Mouse (Mus musculus) thymus, postnatal 25 days (tissue): ENCODE results near the gene Efnb2.

Source experiments
- DNase-seq: peaks from one replicate; pipeline ENCODE4 v3.0.0; 2022

Efnb2 gene

DNA sequence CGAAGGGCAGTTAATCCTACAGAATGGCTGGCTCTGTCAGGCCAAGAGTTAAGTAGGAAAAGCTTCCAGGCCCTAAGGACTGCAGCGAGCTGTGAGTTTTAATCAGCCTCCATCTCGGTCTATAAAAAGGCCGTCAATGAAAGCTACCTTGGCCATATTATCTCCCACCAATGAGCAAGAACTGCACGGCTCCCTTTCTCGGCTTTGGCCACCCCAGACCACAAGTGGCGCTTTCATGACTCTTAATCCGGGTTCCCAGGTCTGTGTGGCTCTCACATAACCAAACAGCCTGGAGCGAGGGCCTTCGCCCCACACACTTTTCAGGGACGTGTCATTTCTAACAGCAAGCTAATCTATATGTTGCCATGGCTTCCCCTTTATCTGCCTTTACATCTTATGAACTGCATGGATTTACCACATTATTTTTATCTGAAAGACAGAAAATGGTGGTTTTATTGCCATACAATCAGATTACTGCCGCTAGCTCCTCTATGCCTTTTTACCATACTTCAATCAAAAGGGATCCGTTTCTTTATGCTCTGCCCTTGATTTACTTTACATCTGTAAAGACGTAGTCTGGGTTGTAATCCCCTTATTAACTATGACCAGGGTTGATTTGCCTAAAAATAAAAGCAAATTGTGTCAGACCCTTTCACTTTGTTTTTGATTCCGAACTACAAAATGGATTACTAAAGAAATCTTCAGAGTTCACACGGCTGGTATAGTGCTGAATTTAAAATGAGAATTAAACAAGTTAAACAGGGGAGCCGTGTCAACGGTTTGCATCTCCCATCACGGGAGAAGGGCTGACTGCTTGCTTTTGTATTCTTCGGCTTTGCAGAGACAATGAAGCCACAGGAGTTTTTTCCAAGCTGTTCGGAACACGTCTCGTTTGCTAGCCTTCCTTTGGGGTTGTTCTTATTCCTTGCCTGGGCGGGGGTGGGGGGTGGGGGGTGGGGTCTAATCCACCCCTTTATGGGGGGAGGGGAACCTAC lies 5.4 kb downstream of the Efnb2 start:
- DNase-seq, result no peak

DNA sequence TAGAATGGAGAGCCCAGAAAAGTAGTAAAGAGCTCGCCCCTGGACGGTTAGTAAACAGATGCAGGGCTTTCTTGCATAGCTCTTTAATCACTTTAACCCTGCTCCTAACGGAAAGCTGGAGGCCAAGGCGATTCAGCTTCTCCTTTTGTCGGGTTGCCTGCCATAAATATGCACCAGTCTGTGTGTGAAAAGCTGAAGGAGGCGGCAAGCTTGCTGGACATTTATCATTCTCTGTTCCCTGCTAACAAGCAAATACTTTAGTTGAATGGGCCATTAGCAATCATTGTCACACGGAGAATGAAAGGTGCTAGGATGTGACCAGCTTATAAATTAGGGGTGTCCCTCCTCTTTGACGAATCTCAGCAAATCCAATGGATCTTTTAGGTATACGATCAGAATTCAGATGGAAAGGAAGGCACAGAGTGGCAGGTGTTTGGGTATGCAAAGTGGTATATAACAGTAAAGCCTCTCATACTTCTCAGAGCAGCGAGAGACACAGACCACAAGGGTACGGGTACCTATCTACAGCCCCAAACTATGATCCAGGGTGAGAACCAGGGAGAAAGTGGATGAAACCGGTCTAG lies 7.0 kb downstream of the Efnb2 start:
- no peak for DNase-seq

DNA sequence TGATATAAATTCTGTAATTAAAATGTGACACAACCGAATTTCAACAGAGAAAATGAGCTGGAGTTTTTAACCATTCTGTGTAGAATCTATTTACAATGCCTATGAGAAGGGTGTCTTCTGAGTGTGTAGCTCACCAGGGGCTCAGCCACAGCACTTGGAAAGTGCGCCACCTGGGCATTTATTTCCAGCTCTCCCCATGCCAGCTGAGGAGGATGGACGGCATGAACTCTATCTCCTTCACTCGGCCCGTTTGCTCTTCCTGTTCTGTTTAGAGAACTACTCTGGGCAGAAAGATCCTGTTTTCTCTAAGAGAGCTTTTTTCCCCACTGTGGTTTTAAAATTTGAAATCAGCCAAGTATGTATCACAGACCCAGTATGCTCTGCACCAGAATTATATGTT lies 7.7 kb downstream of the Efnb2 start:
- no peak for DNase-seq

DNA sequence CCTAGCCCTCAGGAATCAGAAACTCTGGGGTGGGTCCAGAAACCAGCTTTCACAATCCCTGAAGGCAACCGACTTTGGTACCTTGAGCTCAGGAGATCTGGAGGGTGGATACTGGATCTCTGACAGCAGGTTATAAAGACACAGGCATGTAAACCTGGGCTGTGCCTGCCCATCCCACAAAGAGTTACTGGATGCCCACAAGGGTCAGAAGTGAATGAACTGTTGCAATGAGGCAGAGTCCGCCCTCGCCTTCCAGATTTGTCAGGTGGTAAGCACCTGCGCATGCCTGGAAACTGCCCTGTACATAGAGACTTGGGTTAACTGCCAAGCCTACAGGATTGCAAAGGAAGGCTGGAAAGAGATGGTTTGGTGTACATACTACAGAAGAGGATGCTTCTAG lies 8.7 kb downstream of the Efnb2 start:
- no peak for DNase-seq

DNA sequence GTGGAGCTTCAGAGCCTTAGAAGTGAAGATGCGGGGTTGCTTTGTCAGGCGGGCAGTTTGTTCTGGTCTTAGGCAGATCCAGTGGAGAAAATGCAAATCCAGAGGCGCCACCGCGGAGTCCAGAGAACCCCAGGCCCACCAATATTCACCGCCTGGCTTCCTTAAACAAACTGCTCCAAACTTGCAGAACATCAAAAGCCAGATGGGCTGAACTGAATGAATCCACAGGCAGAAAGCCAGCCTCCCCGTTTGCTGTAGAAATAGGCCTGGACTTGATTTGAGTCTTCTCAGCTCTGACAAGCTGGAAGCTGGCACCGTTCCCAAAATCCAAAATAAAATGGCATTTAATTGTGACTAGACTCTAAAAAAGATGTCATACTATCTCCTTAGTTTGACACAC lies 11.1 kb downstream of the Efnb2 start:
- DNase-seq, result no peak

DNA sequence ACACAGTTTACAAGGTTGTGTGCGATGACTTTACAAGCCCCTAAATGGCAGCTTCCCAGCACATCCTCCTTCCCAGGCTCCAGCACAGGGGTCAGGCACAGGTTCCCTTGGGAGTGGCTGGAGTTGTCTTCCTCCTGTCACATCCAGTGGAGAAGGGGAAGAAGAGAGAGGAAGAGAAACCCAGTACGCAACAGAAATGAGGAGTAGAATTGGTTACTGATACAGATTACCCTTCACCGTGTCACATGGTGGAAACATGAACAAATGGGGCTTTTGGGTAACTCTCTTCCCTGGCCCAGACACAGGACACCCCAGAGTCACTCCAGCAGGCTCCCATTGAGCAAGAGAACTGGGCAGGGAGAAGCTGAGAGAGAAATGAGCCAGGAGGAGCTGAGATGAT lies 11.5 kb downstream of the Efnb2 start:
- no peak for DNase-seq

- no peak for DNase-seq
Observed at GRCm38 (mm10) chr8:8648686-8649085, 12.4 kb downstream of the Efnb2 start.

- no peak for DNase-seq
Observed at GRCm38 (mm10) chr8:8647824-8648223, 13.2 kb downstream of the Efnb2 start.

DNA sequence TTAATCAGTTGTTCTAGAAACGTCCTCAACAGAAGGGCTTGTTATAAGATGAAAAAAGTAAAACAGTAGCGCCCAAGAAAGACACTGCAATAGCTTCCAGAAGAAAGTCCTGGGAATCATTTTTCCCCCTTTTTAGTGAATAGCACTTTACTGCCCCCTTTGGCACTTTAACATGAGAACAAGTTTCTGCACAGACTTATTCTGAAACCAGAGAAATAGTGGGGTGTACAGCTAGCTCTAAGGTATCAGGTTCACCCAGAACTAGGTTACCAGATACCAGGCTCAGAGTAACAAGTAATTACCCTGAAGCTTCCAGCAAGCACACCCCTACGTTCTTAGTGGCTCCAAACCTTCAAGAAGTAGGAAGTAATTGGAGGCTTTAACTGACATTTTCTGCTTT lies 13.7 kb downstream of the Efnb2 start:
- no peak for DNase-seq

- no peak for DNase-seq
Observed at GRCm38 (mm10) chr8:8644160-8644915, 16.7 kb downstream of the Efnb2 start.

DNA sequence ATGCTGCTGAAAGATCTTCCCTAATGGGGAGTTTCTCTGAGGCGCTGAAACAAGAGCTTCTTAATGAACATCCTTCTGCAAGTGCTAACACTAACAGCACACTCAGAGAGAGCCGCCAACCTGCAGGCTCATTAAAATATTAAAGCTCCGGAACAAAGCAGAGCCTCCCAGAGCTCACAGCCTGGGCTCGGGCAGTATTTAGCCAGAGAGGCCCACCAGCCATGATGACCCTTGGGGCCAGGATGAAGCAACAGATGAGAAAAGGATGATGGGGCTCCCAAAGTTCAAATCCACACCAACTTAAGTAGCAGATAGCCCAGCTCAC lies 20.8 kb downstream of the Efnb2 start:
- no peak for DNase-seq

DNA sequence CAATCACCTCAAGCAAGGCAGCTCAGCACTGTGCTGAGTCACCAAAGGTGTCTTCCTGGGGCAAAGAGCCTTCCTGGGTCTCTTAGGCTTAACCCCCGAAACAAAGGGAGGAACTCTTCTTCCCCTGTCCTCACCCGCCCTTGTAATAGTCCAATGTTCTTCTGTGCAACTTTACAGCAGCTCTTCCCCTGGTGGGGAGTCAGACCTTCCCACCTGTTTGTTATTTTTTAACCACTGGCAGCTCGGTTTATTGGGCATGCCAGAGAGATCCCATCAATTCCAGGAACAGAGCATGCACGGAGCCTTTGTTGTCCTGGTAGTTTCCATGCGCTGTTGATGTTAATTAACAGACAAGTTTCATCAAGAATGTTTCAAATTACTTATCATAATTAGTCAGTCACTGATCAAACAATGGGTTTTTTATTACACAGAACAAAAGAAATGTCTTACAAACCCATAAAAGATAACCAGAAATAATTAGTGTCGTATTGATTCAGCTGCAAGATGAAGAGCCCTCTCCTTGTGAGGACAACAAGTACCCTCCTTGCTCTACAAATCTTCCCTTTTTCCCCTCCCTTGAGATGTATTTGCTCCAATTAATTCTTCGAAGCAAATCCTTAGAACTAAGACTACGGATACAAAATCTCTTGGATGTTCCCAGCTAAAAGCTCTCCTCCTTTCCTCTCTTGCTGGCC lies 21.3 kb downstream of the Efnb2 start:
- DNase-seq, result no peak

DNA sequence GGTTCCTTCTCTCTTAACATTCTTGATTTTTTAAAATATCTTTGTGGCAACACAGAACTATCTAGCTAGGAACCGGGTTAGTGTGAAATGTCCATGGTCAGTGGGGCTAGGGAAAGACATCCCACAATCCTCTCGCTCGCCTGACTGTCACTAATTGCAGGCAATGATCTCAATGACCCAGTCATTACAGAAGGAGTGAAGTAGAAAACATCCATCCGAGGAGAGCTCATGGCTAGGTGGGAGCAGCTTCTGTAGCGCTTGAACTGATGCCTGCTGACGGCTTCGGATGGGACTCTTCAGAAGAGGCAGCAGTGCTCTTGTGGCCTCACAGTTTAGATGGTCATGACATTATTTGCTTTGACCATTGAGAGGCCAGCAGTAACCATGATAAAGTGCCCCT lies 29.6 kb downstream of the Efnb2 start:
- no peak for DNase-seq

- no peak for DNase-seq
Observed at GRCm38 (mm10) chr8:8624017-8624416, 37.0 kb downstream of the Efnb2 start.

DNA sequence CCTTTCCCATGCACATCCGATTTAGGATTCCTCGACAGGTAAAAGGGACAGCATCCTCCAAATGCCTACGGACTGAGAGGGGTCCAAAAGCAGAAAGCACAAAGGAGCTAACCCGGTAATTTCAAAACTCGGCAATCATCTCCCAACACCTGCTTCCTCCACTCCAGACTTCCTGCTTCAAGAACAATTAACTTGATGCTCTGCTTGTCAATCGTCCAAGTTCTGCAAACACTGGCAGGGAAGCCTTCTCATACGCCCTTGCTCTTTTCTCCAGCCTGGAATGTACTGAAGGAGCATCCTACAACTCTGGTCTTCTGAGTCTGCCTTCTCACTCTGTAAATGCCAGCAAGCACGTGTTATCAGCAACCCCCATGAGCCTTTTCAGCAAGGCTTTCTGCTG lies 37.6 kb downstream of the Efnb2 start:
- DNase-seq, result no peak

GRCm38 (mm10) chr8:8622476-8622875 lies 38.6 kb downstream of the Efnb2 start:
- DNase-seq, result no peak

DNA sequence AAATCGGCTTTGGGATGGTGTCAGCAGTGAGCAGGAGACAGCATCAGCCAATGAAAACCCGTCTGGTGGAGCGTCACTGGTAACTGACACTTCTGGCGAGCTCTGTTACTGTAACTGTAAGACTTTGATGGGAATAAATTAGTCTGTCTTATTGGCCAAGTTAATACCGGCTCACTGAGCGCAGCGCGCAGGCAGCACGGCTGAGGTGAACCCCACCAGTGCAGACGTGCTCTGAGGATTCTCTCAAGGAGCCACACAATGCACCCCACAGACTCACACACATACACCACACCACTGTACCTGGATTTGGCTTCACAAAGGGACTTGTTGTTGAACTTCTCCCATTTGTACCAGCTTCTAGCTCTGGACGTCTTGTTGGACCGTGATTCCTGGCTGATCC lies 39.0 kb downstream of the Efnb2 start:
- DNase-seq, result no peak

GRCm38 (mm10) chr8:8621236-8621917 lies 39.7 kb downstream of the Efnb2 start:
- no peak for DNase-seq

DNA sequence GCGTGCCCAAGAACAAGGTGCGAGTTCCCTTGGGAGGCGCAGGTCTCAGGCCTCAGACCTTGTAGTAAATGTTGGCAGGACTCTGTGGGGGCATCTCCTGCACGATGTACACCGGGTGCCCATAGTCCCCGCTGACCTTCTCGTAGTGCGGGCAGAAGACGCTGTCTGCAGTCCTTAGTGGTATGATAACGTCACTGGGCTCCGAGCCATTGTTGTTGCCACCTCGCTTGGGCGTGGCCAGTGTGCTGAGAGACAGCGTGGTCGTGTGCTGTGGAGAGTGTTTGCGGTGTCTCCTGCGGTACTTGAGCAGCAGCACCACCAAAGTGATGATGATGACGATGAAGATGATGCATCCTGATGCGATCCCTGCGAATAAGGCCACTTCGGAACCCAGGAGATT lies 40.5 kb downstream of the Efnb2 start:
- no peak for DNase-seq

GRCm38 (mm10) chr8:8619221-8620194 lies 41.5 kb downstream of the Efnb2 start:
- no peak for DNase-seq

GRCm38 (mm10) chr8:8613844-8614243 lies 47.2 kb downstream of the Efnb2 start:
- DNase-seq, result no peak
